8 mouse cellular contexts compared by ENCODE assay signal in the genomic region with DNA sequence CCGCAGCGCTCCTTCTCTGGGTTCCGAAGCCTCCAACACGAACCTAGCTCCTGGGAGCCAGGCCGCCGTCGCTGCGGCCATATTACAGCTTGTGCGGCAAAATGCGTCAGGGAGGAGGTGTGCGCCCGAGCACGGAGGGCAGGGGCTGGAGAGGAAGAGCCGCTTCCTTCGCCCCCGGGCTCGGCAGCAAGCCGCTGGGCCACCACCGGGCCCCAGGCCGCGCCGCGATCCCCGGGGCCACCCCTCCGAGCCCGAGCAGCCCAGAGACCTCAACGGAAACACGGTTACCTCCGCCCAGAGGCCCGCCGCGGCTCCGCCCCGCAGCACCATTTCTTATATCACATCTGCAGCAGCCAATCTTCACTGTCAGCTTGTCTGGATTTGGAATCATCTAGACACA. TPM values are rescaled to one million over a fixed set of nuclear protein-coding genes. Genes with fewer than 3 reads are reported as not detected.
DNase-seq lines count a peak whose midpoint lies in the region; ATAC-seq and TF ChIP-seq lines count a peak whose summit lies in the region.

No protein-coding gene starts in this region.

- H3K27me3 ChIP-seq in kidney, postnatal 0 days (ENCODE audit: insufficient read depth, low read length): 0 out of 2 replicates have a peak, but pooled peaks cover 4% of the 10 kb centered on the region
- H3K27me3 ChIP-seq in forebrain, embryonic 16.5 days (replicated peaks; ENCODE audit: control insufficient read depth, insufficient read depth, low read length): 0 out of 2 replicates have a peak, but pooled peaks cover 4% of the 10 kb centered on the region
- peaks cover 36% of the 10 kb centered on the region for H3K27me3 ChIP-seq in limb, embryonic 13.5 days
- H3K27me3 ChIP-seq in neural tube, embryonic 11.5 days (ENCODE audit: control insufficient read depth, insufficient read depth, low read length): 0 out of 2 replicates have a peak, but pooled peaks cover 2% of the 10 kb centered on the region

- H3K9me3 ChIP-seq in kidney, postnatal 0 days (replicated peaks; ENCODE audit: low read length): no peaks in the 10 kb centered on the region
- no peaks in the 10 kb centered on the region for H3K9me3 ChIP-seq in forebrain, embryonic 16.5 days (ENCODE audit: control insufficient read depth, low read length)
- no peaks in the 10 kb centered on the region for H3K9me3 ChIP-seq in limb, embryonic 13.5 days
- H3K9me3 ChIP-seq in neural tube, embryonic 11.5 days (ENCODE audit: control insufficient read depth, low read length): no peaks in the 10 kb centered on the region

- TF ChIP-seq POLR2A in bone marrow, adult 2 months (IDR thresholded peaks at IDR 0.05; ENCODE audit: borderline replicate concordance, control insufficient read depth, low read depth, low read length): peak; percentile 25; the same call in 1 of the 2 replicates

- H3K4me2 ChIP-seq in kidney, postnatal 0 days (ENCODE audit: low read length): peak overlapping the region; percentile 78
- peak overlapping the region; percentile 74 for H3K4me2 ChIP-seq in forebrain, embryonic 16.5 days (ENCODE audit: low read length)
- H3K4me2 ChIP-seq in limb, embryonic 13.5 days (replicated peaks): peak overlapping the region; percentile 81
- H3K4me2 ChIP-seq in neural tube, embryonic 11.5 days (ENCODE audit: low read depth): peak overlapping the region; percentile 67

- H3K9ac ChIP-seq in kidney, postnatal 0 days (ENCODE audit: low read depth, low read length): peak overlapping the region; percentile 62
- peak overlapping the region; percentile 78 for H3K9ac ChIP-seq in forebrain, embryonic 16.5 days (replicated peaks; ENCODE audit: low read depth, low read length)
- H3K9ac ChIP-seq in limb, embryonic 13.5 days: peak overlapping the region; percentile 77
- H3K9ac ChIP-seq in neural tube, embryonic 11.5 days (ENCODE audit: low read length): peak overlapping the region; percentile 80

- peak; percentile 5 for DNase-seq in kidney, postnatal 0 days (ENCODE audit: low spot score)
- DNase-seq in kidney, postnatal 25 days: no peak
- peak; percentile 53 for DNase-seq in neural tube, embryonic 11.5 days (ENCODE audit: low spot score)
- no peak for DNase-seq in urinary bladder, postnatal 14 days (ENCODE audit: low spot score)
- DNase-seq in right cerebral cortex, postnatal 36 days (ENCODE audit: low spot score in 2 of 2): no peak

- no peak overlapping the region for H3K27ac ChIP-seq in kidney, postnatal 0 days
- H3K27ac ChIP-seq in bone marrow, adult 2 months (ENCODE audit: control insufficient read depth, insufficient read depth, low read depth, low read length, poor library complexity): peak overlapping the region; percentile 92
- no peak overlapping the region for H3K27ac ChIP-seq in forebrain, embryonic 16.5 days (ENCODE audit: low read length)
- no peak overlapping the region for H3K27ac ChIP-seq in limb, embryonic 13.5 days
- no peak overlapping the region for H3K27ac ChIP-seq in neural tube, embryonic 11.5 days (ENCODE audit: low read depth, low read length)

- H3K4me3 ChIP-seq in kidney, postnatal 0 days (replicated peaks; ENCODE audit: low read depth, low read length): peak overlapping the region; percentile 48
- H3K4me3 ChIP-seq in bone marrow, adult 2 months (replicated peaks; ENCODE audit: control insufficient read depth, low read depth, low read length): peak overlapping the region; percentile 54
- peak overlapping the region; percentile 54 for H3K4me3 ChIP-seq in forebrain, embryonic 16.5 days (replicated peaks; ENCODE audit: low read length)
- H3K4me3 ChIP-seq in limb, embryonic 13.5 days: peak overlapping the region; percentile 55
- peak overlapping the region; percentile 48 for H3K4me3 ChIP-seq in neural tube, embryonic 11.5 days (ENCODE audit: low read depth, low read length)

- no peaks in the 10 kb centered on the region for H3K36me3 ChIP-seq in kidney, postnatal 0 days (ENCODE audit: insufficient read depth, low read length)
- H3K36me3 ChIP-seq in forebrain, embryonic 16.5 days (ENCODE audit: control insufficient read depth, insufficient read depth): no peaks in the 10 kb centered on the region
- no peaks in the 10 kb centered on the region for H3K36me3 ChIP-seq in limb, embryonic 13.5 days
- H3K36me3 ChIP-seq in neural tube, embryonic 11.5 days (ENCODE audit: control insufficient read depth, insufficient read depth, low read length): no peaks in the 10 kb centered on the region

- TF ChIP-seq CTCF in kidney, postnatal 0 days (IDR thresholded peaks at IDR 0.05; ENCODE audit: low read depth): no peak
- no peak for TF ChIP-seq CTCF in bone marrow, adult 2 months (IDR thresholded peaks at IDR 0.05; ENCODE audit: control insufficient read depth, insufficient read depth, low read length)

- WGBS in kidney, postnatal 0 days: 5% methylated on average over 34 of the region's 34 CpGs
- under 1% methylated on average over 34 of the region's 34 CpGs for WGBS in bone marrow, adult 2 months
- 1% methylated on average over 32 of the region's 34 CpGs for WGBS in forebrain, embryonic 16.5 days
- 4% methylated on average over 34 of the region's 34 CpGs for WGBS in limb, embryonic 13.5 days
- WGBS in neural tube, embryonic 11.5 days: 2% methylated on average over 34 of the region's 34 CpGs

- H3K4me1 ChIP-seq in kidney, postnatal 0 days (replicated peaks; ENCODE audit: insufficient read depth, low read length): no peaks in the 10 kb centered on the region
- H3K4me1 ChIP-seq in bone marrow, adult 2 months (ENCODE audit: control insufficient read depth, insufficient read depth, low read length): peaks cover 4% of the 10 kb centered on the region; the same call in 1 of the 2 replicates
- no peaks in the 10 kb centered on the region; the same call in 1 of the 2 replicates for H3K4me1 ChIP-seq in forebrain, embryonic 16.5 days (replicated peaks; ENCODE audit: control insufficient read depth, insufficient read depth, low read length)
- H3K4me1 ChIP-seq in limb, embryonic 13.5 days: no peaks in the 10 kb centered on the region
- H3K4me1 ChIP-seq in neural tube, embryonic 11.5 days (ENCODE audit: control insufficient read depth, insufficient read depth, low read length): no peaks in the 10 kb centered on the region

- ATAC-seq in kidney, postnatal 0 days (replicated peaks; ENCODE audit: low FRiP score, low read depth): no peak
- ATAC-seq in forebrain, embryonic 16.5 days: peak; percentile 18; the same call in 1 of the 2 replicates
- no peak for ATAC-seq in limb, embryonic 13.5 days (ENCODE audit: low FRiP score, low read depth)
- ATAC-seq in neural tube, embryonic 11.5 days (ENCODE audit: insufficient read depth, low FRiP score, low TSS enrichment): no peak

RNA-seq across cellular contexts. Expression of a gene that starts 22.9 kb away (rescaled TPM):
- polyA plus RNA-seq in kidney, postnatal 0 days (2015; fragmentation: Nextera tagmentation; extraction: Ambion mirVana): 0.09 and 0.13 TPM in 2 replicates
- 6.0 and 9.9 TPM in 2 replicates for polyA plus RNA-seq in bone marrow, adult 2 months (2011; ENCODE audit: insufficient read depth, insufficient read length, low replicate concordance, missing spikeins)
- 0.17 TPM in 1 of 2 replicates, not detected in the other for polyA plus RNA-seq in forebrain, embryonic 16.5 days (2015; fragmentation: Nextera tagmentation; extraction: Ambion mirVana)
- polyA plus RNA-seq in limb, embryonic 13.5 days (2015; fragmentation: Nextera tagmentation; extraction: Ambion mirVana): 0.10 TPM in 1 of 2 replicates, not detected in the other
- 0.12 TPM in 2 replicates for polyA plus RNA-seq in neural tube, embryonic 11.5 days (2014; fragmentation: Nextera tagmentation; extraction: Ambion mirVana)

RNA-seq across cellular contexts. Expression of a gene that starts 40.2 kb away (rescaled TPM):
- 0.24 TPM in 2 replicates for polyA plus RNA-seq in kidney, postnatal 0 days (2015; fragmentation: Nextera tagmentation; extraction: Ambion mirVana)
- polyA plus RNA-seq in bone marrow, adult 2 months (2011; ENCODE audit: insufficient read depth, insufficient read length, low replicate concordance, missing spikeins): not detected in 2 replicates
- polyA plus RNA-seq in forebrain, embryonic 16.5 days (2015; fragmentation: Nextera tagmentation; extraction: Ambion mirVana): not detected in 2 replicates
- not detected in 2 replicates for polyA plus RNA-seq in limb, embryonic 13.5 days (2015; fragmentation: Nextera tagmentation; extraction: Ambion mirVana)
- polyA plus RNA-seq in neural tube, embryonic 11.5 days (2014; fragmentation: Nextera tagmentation; extraction: Ambion mirVana): not detected in 2 replicates

Comparison
In these comparisons a context has a peak if more than half of its experiments do, and no peak if none do; other contexts are left out.
1. DNase-seq: peak in kidney, postnatal 0 days (single experiment) and neural tube, embryonic 11.5 days (single experiment); none in kidney, postnatal 25 days (0 of 2), urinary bladder, postnatal 14 days (single experiment) and right cerebral cortex, postnatal 36 days (0 of 2).
2. Peak in every context shown above with its lines, with median percentiles within 50 percentile points of each other: H3K4me2 ChIP-seq, H3K4me3 ChIP-seq and H3K9ac ChIP-seq.